Mouse (Mus musculus): ENCODE measurements at regions not wholly inside any gene's neighbourhood (a gene's known extent, or its start where the extent isn't known, plus 50 kb on each side); places are given as distances from the start of the nearest gene placed in this dataset.

DNA sequence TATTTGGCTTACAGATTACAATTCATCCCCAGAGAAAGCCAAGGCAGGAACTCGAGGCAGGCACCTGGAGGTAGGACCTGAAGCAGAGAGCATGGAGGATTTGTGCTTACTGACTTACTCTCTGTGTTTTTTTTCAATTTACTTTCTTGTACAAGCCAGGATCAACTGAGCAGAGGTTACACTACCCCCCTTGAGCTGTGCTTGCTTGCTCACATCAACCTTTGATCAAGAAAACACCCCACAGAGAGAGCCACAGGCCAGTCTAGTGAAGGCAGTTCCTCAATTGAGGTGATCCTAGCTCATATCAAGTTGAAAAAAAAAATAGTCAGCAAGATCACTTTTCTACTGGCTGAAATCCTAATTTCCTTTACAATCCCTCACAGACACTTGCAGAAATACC, 170.6 kb downstream of the Rnd3 start:
- Histone ChIP-seq H3K4me1 (replicated peaks; ENCODE audit: control insufficient read depth, insufficient read depth) (no peaks in the 10 kb centered on the region), H3K36me3 (ENCODE audit: control insufficient read depth, insufficient read depth, low read length) (no peaks in the 10 kb centered on the region), H3K27ac (replicated peaks) (no peak overlapping the region), H3K9ac (ENCODE audit: low read length) (no peak overlapping the region), H3K9me3 (ENCODE audit: control insufficient read depth, low read length) (no peaks in the 10 kb centered on the region), H3K4me3 (ENCODE audit: low read depth, low read length) (no peak overlapping the region), H3K27me3 (ENCODE audit: control insufficient read depth, insufficient read depth, low read length) (no peaks in the 10 kb centered on the region), H3K4me2 (replicated peaks; ENCODE audit: low read depth) (no peak overlapping the region)
- TF ChIP-seq EP300 (optimal IDR thresholded peaks at IDR 0.05) (no peak), CTCF (IDR thresholded peaks at IDR 0.05; ENCODE audit: low read depth) (no peak)
- ATAC-seq (ENCODE audit: low FRiP score, low TSS enrichment), result no peak
- no peak for DNase-seq (ENCODE audit: low spot score)
- WGBS, result 77% methylated on average over 1 of the region's 1 CpGs

- TF ChIP-seq CTCF (IDR thresholded peaks at IDR 0.05; ENCODE audit: low read depth), result no peak
- no peak for TF ChIP-seq EP300 (optimal IDR thresholded peaks at IDR 0.05)
- Histone ChIP-seq H3K4me3 (ENCODE audit: low read depth, low read length) (no peak overlapping the region), H3K27ac (replicated peaks) (no peak overlapping the region), H3K36me3 (ENCODE audit: control insufficient read depth, insufficient read depth, low read length) (no peaks in the 10 kb centered on the region), H3K9ac (ENCODE audit: low read length) (no peak overlapping the region), H3K9me3 (ENCODE audit: control insufficient read depth, low read length) (no peaks in the 10 kb centered on the region), H3K4me2 (replicated peaks; ENCODE audit: low read depth) (0 out of 2 replicates have a peak overlapping the region, but pooled peaks have one; percentile 2), H3K27me3 (ENCODE audit: control insufficient read depth, insufficient read depth, low read length) (no peaks in the 10 kb centered on the region), H3K4me1 (replicated peaks; ENCODE audit: control insufficient read depth, insufficient read depth) (peaks cover 2% of the 10 kb centered on the region; the same call in 1 of the 2 replicates)
- WGBS, result 35% methylated on average over 14 of the region's 14 CpGs
- ATAC-seq (ENCODE audit: low FRiP score, low TSS enrichment) (no peak), DNase-seq (ENCODE audit: low spot score) (no peak)
Observed at GRCm38 (mm10) chr2:50971131-50971825, 177.6 kb downstream of the Rnd3 start.

- peaks cover 2% of the 10 kb centered on the region; the same call in 1 of the 2 replicates for H3K4me1 ChIP-seq (replicated peaks; ENCODE audit: control insufficient read depth, insufficient read depth)
- WGBS, result 52% methylated on average over 4 of the region's 4 CpGs
- no peaks in the 10 kb centered on the region for H3K9me3 ChIP-seq (ENCODE audit: control insufficient read depth, low read length)
- H3K36me3 ChIP-seq (ENCODE audit: control insufficient read depth, insufficient read depth, low read length), result no peaks in the 10 kb centered on the region
- no peak overlapping the region for H3K9ac ChIP-seq (ENCODE audit: low read length)
- TF ChIP-seq CTCF (IDR thresholded peaks at IDR 0.05; ENCODE audit: low read depth), result no peak
- no peak for TF ChIP-seq EP300 (optimal IDR thresholded peaks at IDR 0.05)
- H3K4me3 ChIP-seq (ENCODE audit: low read depth, low read length), result no peak overlapping the region
- ATAC-seq (ENCODE audit: low FRiP score, low TSS enrichment) (no peak), DNase-seq (ENCODE audit: low spot score) (no peak)
- H3K4me2 ChIP-seq (replicated peaks; ENCODE audit: low read depth), result no peak overlapping the region
- H3K27ac ChIP-seq (replicated peaks), result no peak overlapping the region
- no peaks in the 10 kb centered on the region for H3K27me3 ChIP-seq (ENCODE audit: control insufficient read depth, insufficient read depth, low read length)
Observed at GRCm38 (mm10) chr2:50968382-50968781, 180.5 kb downstream of the Rnd3 start.

DNA sequence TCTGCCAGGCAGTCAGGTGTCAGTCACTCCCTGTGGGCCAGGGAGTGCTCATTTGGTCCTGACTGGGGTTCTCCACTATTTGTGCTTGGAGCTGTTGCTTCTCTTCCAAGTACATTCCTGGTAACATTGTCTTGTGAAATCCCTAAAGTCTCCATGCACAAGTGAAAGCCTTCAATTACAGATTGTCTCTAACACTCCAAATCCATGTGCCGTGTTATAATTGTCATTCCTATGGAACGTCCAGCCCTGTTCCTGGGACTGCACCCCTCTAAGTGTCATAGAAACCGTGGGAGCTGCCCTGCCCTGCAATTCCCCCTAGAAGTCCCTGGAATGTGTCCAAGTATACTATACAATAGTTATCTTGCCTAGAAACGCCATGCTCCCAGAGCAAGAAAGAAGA, 181.1 kb downstream of the Rnd3 start:
- Histone ChIP-seq H3K9me3 (ENCODE audit: control insufficient read depth, low read length) (no peaks in the 10 kb centered on the region), H3K4me1 (replicated peaks; ENCODE audit: control insufficient read depth, insufficient read depth) (peaks cover 2% of the 10 kb centered on the region; the same call in 1 of the 2 replicates), H3K27me3 (ENCODE audit: control insufficient read depth, insufficient read depth, low read length) (no peaks in the 10 kb centered on the region), H3K4me2 (replicated peaks; ENCODE audit: low read depth) (no peak overlapping the region), H3K9ac (ENCODE audit: low read length) (no peak overlapping the region), H3K4me3 (ENCODE audit: low read depth, low read length) (no peak overlapping the region), H3K27ac (replicated peaks) (no peak overlapping the region), H3K36me3 (ENCODE audit: control insufficient read depth, insufficient read depth, low read length) (no peaks in the 10 kb centered on the region)
- TF ChIP-seq CTCF (IDR thresholded peaks at IDR 0.05; ENCODE audit: low read depth), result no peak
- 31% methylated on average over 4 of the region's 4 CpGs for WGBS
- ATAC-seq (ENCODE audit: low FRiP score, low TSS enrichment) (no peak), DNase-seq (ENCODE audit: low spot score) (no peak)

DNA sequence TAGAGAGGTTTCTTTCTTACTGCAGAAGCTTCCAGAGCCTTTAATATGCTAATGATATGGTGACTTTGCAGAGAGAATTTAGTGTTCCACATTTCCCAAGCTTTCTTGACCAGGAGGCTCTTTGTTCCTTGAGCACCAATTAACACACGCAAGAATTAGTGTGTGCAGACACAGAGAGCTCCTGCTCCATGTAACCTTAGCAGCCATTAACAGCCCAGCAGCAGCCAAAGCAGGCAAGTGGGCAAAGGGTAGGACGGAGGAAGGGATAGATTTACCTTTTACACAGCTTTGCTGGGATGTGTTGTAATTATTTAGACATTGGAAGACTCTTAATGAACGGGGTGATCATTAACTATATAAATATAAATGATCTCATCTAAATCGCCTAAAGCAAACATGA, 181.8 kb downstream of the Rnd3 start:
- no peaks in the 10 kb centered on the region for H3K27me3 ChIP-seq (ENCODE audit: control insufficient read depth, insufficient read depth, low read length)
- H3K9me3 ChIP-seq (ENCODE audit: control insufficient read depth, low read length), result no peaks in the 10 kb centered on the region
- no peak overlapping the region for H3K9ac ChIP-seq (ENCODE audit: low read length)
- no peak overlapping the region for H3K4me2 ChIP-seq (replicated peaks; ENCODE audit: low read depth)
- DNase-seq (ENCODE audit: low spot score) (no peak), ATAC-seq (ENCODE audit: low FRiP score, low TSS enrichment) (no peak)
- peaks cover 2% of the 10 kb centered on the region; the same call in 1 of the 2 replicates for H3K4me1 ChIP-seq (replicated peaks; ENCODE audit: control insufficient read depth, insufficient read depth)
- H3K36me3 ChIP-seq (ENCODE audit: control insufficient read depth, insufficient read depth, low read length), result no peaks in the 10 kb centered on the region
- H3K27ac ChIP-seq (replicated peaks), result no peak overlapping the region
- 40% methylated on average over 4 of the region's 4 CpGs for WGBS
- TF ChIP-seq EP300 (optimal IDR thresholded peaks at IDR 0.05) (no peak), CTCF (IDR thresholded peaks at IDR 0.05; ENCODE audit: low read depth) (no peak)
- no peak overlapping the region for H3K4me3 ChIP-seq (ENCODE audit: low read depth, low read length)

DNA sequence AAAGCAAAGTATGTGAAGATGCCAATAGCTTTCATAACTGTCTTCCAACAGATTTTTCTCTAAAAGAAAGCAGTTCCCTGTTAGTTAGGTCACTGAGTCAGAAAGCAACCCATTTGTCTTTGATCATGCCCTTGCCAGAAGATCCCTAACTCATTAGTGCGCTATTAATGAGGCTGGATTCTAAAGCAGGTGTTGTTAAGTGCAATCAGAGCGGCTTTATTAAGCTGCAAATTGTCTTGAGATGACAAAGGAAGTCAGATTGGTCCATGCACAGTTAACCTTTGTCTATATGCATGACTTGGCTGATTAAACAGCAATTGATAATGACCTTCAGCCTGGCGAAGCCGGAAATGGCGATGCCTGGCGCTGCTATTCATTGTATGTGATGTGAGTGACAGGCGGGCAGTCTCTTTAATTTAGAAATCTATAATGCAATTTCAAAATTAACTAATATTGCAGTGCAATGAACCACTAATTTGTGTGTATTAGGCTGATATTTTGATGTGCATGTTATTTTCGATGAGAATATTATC, 183.4 kb downstream of the Rnd3 start:
- Histone ChIP-seq H3K4me2 (replicated peaks; ENCODE audit: low read depth) (no peak overlapping the region), H3K4me1 (replicated peaks; ENCODE audit: control insufficient read depth, insufficient read depth) (peaks cover 2% of the 10 kb centered on the region; the same call in 1 of the 2 replicates), H3K9ac (ENCODE audit: low read length) (no peak overlapping the region), H3K36me3 (ENCODE audit: control insufficient read depth, insufficient read depth, low read length) (no peaks in the 10 kb centered on the region), H3K27me3 (ENCODE audit: control insufficient read depth, insufficient read depth, low read length) (no peaks in the 10 kb centered on the region), H3K4me3 (ENCODE audit: low read depth, low read length) (no peak overlapping the region), H3K27ac (replicated peaks) (no peak overlapping the region), H3K9me3 (ENCODE audit: control insufficient read depth, low read length) (no peaks in the 10 kb centered on the region)
- DNase-seq (ENCODE audit: low spot score) (no peak), ATAC-seq (ENCODE audit: low FRiP score, low TSS enrichment) (no peak)
- TF ChIP-seq EP300 (optimal IDR thresholded peaks at IDR 0.05) (no peak), CTCF (IDR thresholded peaks at IDR 0.05; ENCODE audit: low read depth) (no peak)
- 85% methylated on average over 8 of the region's 8 CpGs for WGBS
